Mouse (Mus musculus) midbrain, embryonic 12.5 days (tissue): ENCODE measurements at regions not wholly inside any gene's neighbourhood (a gene's known extent, or its start where the extent isn't known, plus 50 kb on each side); places are given as distances from the start of the nearest gene placed in this dataset.

ENCODE experiments used
- ATAC-seq: fragments of 200-750 bp; cut with Nextera tagmentation; 2 replicates; pipeline ENCODE4 v1.8.0; 2017; ENCODE audit warnings: low read depth, moderate TSS enrichment, moderate library complexity; ENCODE audit not compliant: low FRiP score
- H3K27ac ChIP-seq: fragments of 300-500 bp; sonication (generic); replicated peaks from 2 replicates; pipeline ENCODE4 v1.5.1; 2016; ENCODE audit warnings: mild to moderate bottlenecking
- H3K27me3 ChIP-seq: fragments of 300-500 bp; sonication (generic); 2 replicates; pipeline ENCODE4 v1.6.1; 2016; ENCODE audit warnings: mild to moderate bottlenecking
- H3K36me3 ChIP-seq: fragments of 300-500 bp; sonication (generic); 2 replicates; pipeline ENCODE4 v1.6.1; 2016
- H3K4me1 ChIP-seq: fragments of 300-500 bp; sonication (generic); 2 replicates; pipeline ENCODE4 v1.6.1; 2016
- H3K4me2 ChIP-seq: fragments of 300-500 bp; sonication (generic); replicated peaks from 2 replicates; pipeline ENCODE4 v1.6.1; 2016; ENCODE audit warnings: mild to moderate bottlenecking, moderate library complexity
- H3K4me3 ChIP-seq: fragments of 300-500 bp; sonication (generic); 2 replicates; pipeline ENCODE4 v1.5.1; 2016; ENCODE audit warnings: mild to moderate bottlenecking
- H3K9ac ChIP-seq: fragments of 300-500 bp; sonication (generic); replicated peaks from 2 replicates; pipeline ENCODE4 v1.6.1; 2016; ENCODE audit warnings: mild to moderate bottlenecking, moderate library complexity
- H3K9me3 ChIP-seq: fragments of 300-500 bp; sonication (generic); 2 replicates; pipeline ENCODE4 v1.6.1; 2016; ENCODE audit warnings: mild to moderate bottlenecking
- WGBS: fragments of 180-500 bp; shearing (Covaris S2); methylation state at CpG from one replicate; pipeline ENCODE4 v1.1.7; 2016; 5-methylcytosine and 5-hydroxymethylcytosine counted together

- no peak overlapping the region for H3K9ac ChIP-seq
- H3K27me3 ChIP-seq: no peaks in the 10 kb centered on the region
- no peaks in the 10 kb centered on the region for H3K9me3 ChIP-seq
- H3K27ac ChIP-seq: no peak overlapping the region
- 70% methylated on average over 2 of the region's 2 CpGs for WGBS
- no peak for ATAC-seq
- no peaks in the 10 kb centered on the region for H3K36me3 ChIP-seq
- H3K4me1 ChIP-seq: no peaks in the 10 kb centered on the region
- no peak overlapping the region for H3K4me2 ChIP-seq
- H3K4me3 ChIP-seq: no peak overlapping the region
Observed at GRCm38 (mm10) chr5:46182157-46182556, 324.7 kb upstream of the Lcorl start.

GRCm38 (mm10) chr5:46172315-46172714 lies 314.9 kb upstream of the Lcorl start:
- Histone ChIP-seq H3K4me3 (no peak overlapping the region), H3K36me3 (no peaks in the 10 kb centered on the region), H3K27me3 (no peaks in the 10 kb centered on the region), H3K4me1 (no peaks in the 10 kb centered on the region; the same call in 1 of the 2 replicates), H3K9ac (no peak overlapping the region), H3K4me2 (no peak overlapping the region), H3K9me3 (no peaks in the 10 kb centered on the region), H3K27ac (no peak overlapping the region)
- WGBS: 32% methylated on average over 3 of the region's 3 CpGs
- ATAC-seq: peak; percentile 47; the same call in 1 of the 2 replicates

GRCm38 (mm10) chr5:46160774-46161173 lies 303.4 kb upstream of the Lcorl start:
- H3K9me3 ChIP-seq: no peaks in the 10 kb centered on the region
- no peak for ATAC-seq
- no peaks in the 10 kb centered on the region for H3K36me3 ChIP-seq
- H3K4me1 ChIP-seq: no peaks in the 10 kb centered on the region
- no peaks in the 10 kb centered on the region for H3K27me3 ChIP-seq
- H3K9ac ChIP-seq: no peak overlapping the region
- 93% methylated on average over 4 of the region's 4 CpGs for WGBS
- no peak overlapping the region for H3K27ac ChIP-seq
- no peak overlapping the region for H3K4me3 ChIP-seq
- no peak overlapping the region for H3K4me2 ChIP-seq

GRCm38 (mm10) chr5:46151973-46152372 lies 294.6 kb upstream of the Lcorl start:
- H3K4me3 ChIP-seq: no peak overlapping the region
- peaks cover 14% of the 10 kb centered on the region; the same call in 1 of the 2 replicates for H3K4me1 ChIP-seq
- no peak overlapping the region for H3K9ac ChIP-seq
- no peaks in the 10 kb centered on the region for H3K27me3 ChIP-seq
- 62% methylated on average over 3 of the region's 3 CpGs for WGBS
- H3K36me3 ChIP-seq: no peaks in the 10 kb centered on the region
- ATAC-seq: peak; percentile 61
- no peak overlapping the region for H3K27ac ChIP-seq
- H3K4me2 ChIP-seq: no peak overlapping the region
- H3K9me3 ChIP-seq: no peaks in the 10 kb centered on the region

- ATAC-seq: peak; percentile 61
- Histone ChIP-seq H3K4me1 (peaks cover 14% of the 10 kb centered on the region; the same call in 1 of the 2 replicates), H3K9ac (no peak overlapping the region), H3K27me3 (no peaks in the 10 kb centered on the region), H3K4me3 (no peak overlapping the region), H3K9me3 (no peaks in the 10 kb centered on the region), H3K4me2 (no peak overlapping the region; the same call in 1 of the 2 replicates), H3K27ac (peak overlapping the region; percentile 8; the same call in 1 of the 2 replicates), H3K36me3 (no peaks in the 10 kb centered on the region)
- 40% methylated on average over 6 of the region's 6 CpGs for WGBS
Observed at GRCm38 (mm10) chr5:46150825-46151224, 293.4 kb upstream of the Lcorl start.

- H3K4me1 ChIP-seq: peaks cover 14% of the 10 kb centered on the region; the same call in 1 of the 2 replicates
- H3K9ac ChIP-seq: no peak overlapping the region
- no peaks in the 10 kb centered on the region for H3K36me3 ChIP-seq
- H3K9me3 ChIP-seq: no peaks in the 10 kb centered on the region
- no peak overlapping the region for H3K27ac ChIP-seq
- H3K4me3 ChIP-seq: no peak overlapping the region
- no peak for ATAC-seq
- no peak overlapping the region for H3K4me2 ChIP-seq
- WGBS: 59% methylated on average over 6 of the region's 6 CpGs
- H3K27me3 ChIP-seq: no peaks in the 10 kb centered on the region
Observed at GRCm38 (mm10) chr5:46149851-46150615, 292.6 kb upstream of the Lcorl start.

GRCm38 (mm10) chr5:46139024-46139423 lies 281.6 kb upstream of the Lcorl start:
- H3K4me1 ChIP-seq: peaks cover 4% of the 10 kb centered on the region
- WGBS: 82% methylated on average over 2 of the region's 2 CpGs
- H3K9me3 ChIP-seq: no peaks in the 10 kb centered on the region
- H3K4me2 ChIP-seq: no peak overlapping the region
- H3K4me3 ChIP-seq: no peak overlapping the region
- H3K27ac ChIP-seq: no peak overlapping the region
- no peak overlapping the region for H3K9ac ChIP-seq
- no peaks in the 10 kb centered on the region for H3K36me3 ChIP-seq
- H3K27me3 ChIP-seq: no peaks in the 10 kb centered on the region
- no peak for ATAC-seq

GRCm38 (mm10) chr5:46137695-46138094 lies 280.3 kb upstream of the Lcorl start:
- Histone ChIP-seq H3K27me3 (no peaks in the 10 kb centered on the region), H3K36me3 (no peaks in the 10 kb centered on the region), H3K27ac (no peak overlapping the region), H3K4me2 (no peak overlapping the region), H3K4me3 (no peak overlapping the region), H3K9ac (no peak overlapping the region), H3K4me1 (peaks cover 4% of the 10 kb centered on the region), H3K9me3 (no peaks in the 10 kb centered on the region)
- peak; percentile 41; the same call in 1 of the 2 replicates for ATAC-seq
- WGBS: 31% methylated on average over 3 of the region's 3 CpGs

GRCm38 (mm10) chr5:46108020-46108419 lies 250.6 kb upstream of the Lcorl start:
- H3K27ac ChIP-seq: no peak overlapping the region
- no peaks in the 10 kb centered on the region for H3K9me3 ChIP-seq
- H3K27me3 ChIP-seq: no peaks in the 10 kb centered on the region
- ATAC-seq: no peak
- H3K4me2 ChIP-seq: no peak overlapping the region
- H3K4me3 ChIP-seq: no peak overlapping the region
- no peak overlapping the region for H3K9ac ChIP-seq
- 80% methylated on average over 4 of the region's 4 CpGs for WGBS
- no peaks in the 10 kb centered on the region for H3K4me1 ChIP-seq
- H3K36me3 ChIP-seq: no peaks in the 10 kb centered on the region

GRCm38 (mm10) chr5:46103350-46103749 lies 245.9 kb upstream of the Lcorl start:
- Histone ChIP-seq H3K9me3 (no peaks in the 10 kb centered on the region), H3K4me2 (no peak overlapping the region), H3K4me3 (no peak overlapping the region), H3K4me1 (no peaks in the 10 kb centered on the region), H3K9ac (no peak overlapping the region), H3K27me3 (no peaks in the 10 kb centered on the region), H3K36me3 (no peaks in the 10 kb centered on the region), H3K27ac (no peak overlapping the region)
- ATAC-seq: no peak
- 81% methylated on average over 4 of the region's 4 CpGs for WGBS

- no peaks in the 10 kb centered on the region for H3K9me3 ChIP-seq
- no peaks in the 10 kb centered on the region for H3K36me3 ChIP-seq
- H3K27ac ChIP-seq: no peak overlapping the region
- no peak overlapping the region for H3K4me2 ChIP-seq
- no peak overlapping the region for H3K4me3 ChIP-seq
- H3K4me1 ChIP-seq: no peaks in the 10 kb centered on the region
- ATAC-seq: no peak
- 84% methylated on average over 5 of the region's 5 CpGs for whole genome bisulfite sequencing
- H3K9ac ChIP-seq: no peak overlapping the region
- H3K27me3 ChIP-seq: no peaks in the 10 kb centered on the region
Observed at GRCm38 (mm10) chr5:46092549-46092948, 235.1 kb upstream of the Lcorl start.

GRCm38 (mm10) chr5:46086885-46087284 lies 229.5 kb upstream of the Lcorl start:
- H3K27me3 ChIP-seq: no peaks in the 10 kb centered on the region
- no peak overlapping the region for H3K9ac ChIP-seq
- no peak overlapping the region for H3K4me3 ChIP-seq
- no peaks in the 10 kb centered on the region for H3K36me3 ChIP-seq
- H3K4me1 ChIP-seq: no peaks in the 10 kb centered on the region
- no peak for ATAC-seq
- no peaks in the 10 kb centered on the region for H3K9me3 ChIP-seq
- 97% methylated on average over 1 of the region's 1 CpGs for WGBS
- no peak overlapping the region for H3K4me2 ChIP-seq
- no peak overlapping the region for H3K27ac ChIP-seq

GRCm38 (mm10) chr5:46083293-46083692 lies 225.9 kb upstream of the Lcorl start:
- Histone ChIP-seq H3K4me1 (no peaks in the 10 kb centered on the region), H3K9ac (no peak overlapping the region), H3K27ac (no peak overlapping the region), H3K36me3 (no peaks in the 10 kb centered on the region), H3K4me3 (no peak overlapping the region), H3K27me3 (no peaks in the 10 kb centered on the region), H3K4me2 (no peak overlapping the region), H3K9me3 (no peaks in the 10 kb centered on the region)
- WGBS: 92% methylated on average over 2 of the region's 2 CpGs
- ATAC-seq: no peak
